Mouse (Mus musculus) heart, embryonic 13.5 days (tissue): ENCODE measurements around the gene Nelfe. TPM values are rescaled to one million over a fixed set of nuclear protein-coding genes. Genes with fewer than 3 reads are reported as not detected.
"Not testable (repeated sequence)": the region's sequence is repeated elsewhere in the genome, so short reads cannot be mapped to it uniquely, and the experiment has no call there.

Experiments used
- ATAC-seq: fragments of 200-750 bp; cut with Nextera tagmentation; 2 replicates; pipeline ENCODE4 v1.8.0; 2017; ENCODE audit warnings: moderate TSS enrichment; ENCODE audit not compliant: insufficient number of reproducible peaks, low FRiP score, low TSS enrichment; ENCODE audit errors: extremely low read depth
- H3K27ac ChIP-seq: fragments of 300-500 bp; sonication (generic); replicated peaks from 2 replicates; pipeline ENCODE4 v1.5.1; 2015; ENCODE audit warnings: moderate library complexity, mild to moderate bottlenecking, inconsistent platforms
- H3K27me3 ChIP-seq: fragments of 300-500 bp; sonication (generic); replicated peaks from 2 replicates; pipeline ENCODE4 v1.6.1; 2015; ENCODE audit warnings: mild to moderate bottlenecking, inconsistent platforms
- H3K36me3 ChIP-seq: fragments of 300-500 bp; sonication (generic); 2 replicates; pipeline ENCODE4 v1.6.1; 2015; ENCODE audit warnings: mild to moderate bottlenecking, inconsistent platforms
- H3K4me1 ChIP-seq: fragments of 300-500 bp; sonication (generic); 2 replicates; pipeline ENCODE4 v1.6.1; 2015; ENCODE audit warnings: inconsistent platforms
- H3K4me2 ChIP-seq: fragments of 300-500 bp; sonication (generic); 2 replicates; pipeline ENCODE4 v1.6.1; 2015; ENCODE audit warnings: inconsistent platforms, mild to moderate bottlenecking, moderate library complexity
- H3K4me3 ChIP-seq: fragments of 300-500 bp; sonication (generic); 2 replicates; pipeline ENCODE4 v1.5.1; 2015; ENCODE audit warnings: moderate library complexity, mild to moderate bottlenecking, inconsistent platforms
- H3K9ac ChIP-seq: fragments of 300-500 bp; sonication (generic); 2 replicates; pipeline ENCODE4 v1.6.1; 2015; ENCODE audit warnings: inconsistent platforms, mild to moderate bottlenecking, moderate library complexity
- H3K9me3 ChIP-seq: fragments of 300-500 bp; sonication (generic); 2 replicates; pipeline ENCODE4 v1.6.1; 2016; ENCODE audit warnings: inconsistent platforms
- WGBS: fragments of 180-500 bp; shearing (Covaris S2); methylation state at CpG from one replicate; pipeline ENCODE4 v1.1.7; 2015; ENCODE audit warnings: mixed read lengths; 5-methylcytosine and 5-hydroxymethylcytosine counted together
- polyA plus RNA-seq: library from polyadenylated mRNA; unstranded; fragments of >200 nt; fragmentation: Nextera tagmentation; extraction: Ambion mirVana; gene quantifications from 2 replicates; pipeline ENCODE4 v1.2.1, GENCODE M21; 2015

The Nelfe gene
- polyA plus RNA-seq, 1 experiment from 2014 or later: 68.5 TPM

- WGBS: 12% methylated on average over 42 of the region's 51 CpGs
- Histone ChIP-seq H3K9ac (peak overlapping the region; percentile 93), H3K9me3 (no peaks in the 10 kb centered on the region), H3K4me1 (peaks cover 40% of the 10 kb centered on the region), H3K4me2 (peak overlapping the region; percentile 93), H3K4me3 (peak overlapping the region; percentile 93), H3K27me3 (no peaks in the 10 kb centered on the region), H3K36me3 (peaks cover 9% of the 10 kb centered on the region), H3K27ac (peak overlapping the region; percentile 88)
- ATAC-seq: no peak
These were observed 44.8 kb downstream of the Nelfe start for GRCm38 (mm10) chr17:34894801-34895530.

DNA sequence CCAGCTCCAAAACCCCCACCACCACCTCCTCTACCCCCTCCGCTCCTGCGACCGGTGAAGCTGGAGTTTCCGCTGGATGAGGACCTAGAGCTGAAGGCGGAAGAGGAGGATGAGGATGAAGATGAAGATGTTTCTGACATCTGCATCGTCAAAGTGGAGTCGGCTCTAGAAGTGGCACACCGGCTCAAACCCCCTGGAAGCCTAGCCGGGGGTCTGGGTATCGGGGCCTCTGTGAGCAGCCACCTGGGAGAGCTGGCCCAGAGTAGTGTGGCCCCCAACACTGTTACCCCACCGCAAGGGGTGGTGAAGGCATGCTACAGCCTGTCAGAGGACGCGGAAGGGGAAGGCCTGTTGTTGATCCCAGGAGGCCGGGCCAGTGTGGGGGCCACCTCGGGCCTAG, 45.5 kb downstream of the Nelfe start:
- Histone ChIP-seq H3K4me2 (peak overlapping the region; percentile 93), H3K27me3 (no peaks in the 10 kb centered on the region), H3K9ac (peak overlapping the region; percentile 93), H3K36me3 (peaks cover 9% of the 10 kb centered on the region), H3K27ac (peak overlapping the region; percentile 88; the same call in 1 of the 2 replicates), H3K4me3 (peak overlapping the region; percentile 93), H3K4me1 (peaks cover 46% of the 10 kb centered on the region), H3K9me3 (no peaks in the 10 kb centered on the region)
- no peak for ATAC-seq
- 94% methylated on average over 15 of the region's 15 CpGs for WGBS

DNA sequence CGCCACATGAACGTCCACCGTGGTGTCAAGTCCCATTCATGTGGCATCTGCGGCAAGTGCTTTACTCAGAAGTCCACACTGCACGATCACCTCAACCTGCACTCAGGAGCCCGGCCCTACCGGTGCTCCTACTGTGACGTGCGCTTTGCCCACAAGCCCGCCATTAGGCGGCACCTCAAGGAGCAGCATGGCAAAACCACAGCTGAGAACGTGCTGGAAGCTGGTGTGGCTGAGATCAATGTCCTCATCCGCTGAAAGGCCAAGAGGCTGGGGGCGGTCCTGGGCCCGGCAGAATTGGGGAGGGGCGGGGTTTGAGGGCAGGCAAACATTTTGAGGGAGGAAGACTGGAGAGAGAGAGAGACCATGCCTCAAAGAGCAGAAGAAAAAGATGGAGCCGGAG, 46.2 kb downstream of the Nelfe start:
- H3K4me1 ChIP-seq: peaks cover 46% of the 10 kb centered on the region
- 0 out of 2 replicates have a peak overlapping the region, but pooled peaks have one; percentile 2 for H3K4me2 ChIP-seq
- WGBS: 85% methylated on average over 17 of the region's 17 CpGs
- H3K9ac ChIP-seq: no peak overlapping the region
- 0 out of 2 replicates have a peak overlapping the region, but pooled peaks have one; percentile 2 for H3K4me3 ChIP-seq
- no peak for ATAC-seq
- H3K27ac ChIP-seq: no peak overlapping the region
- no peaks in the 10 kb centered on the region for H3K9me3 ChIP-seq
- peaks cover 15% of the 10 kb centered on the region for H3K36me3 ChIP-seq
- H3K27me3 ChIP-seq: no peaks in the 10 kb centered on the region

DNA sequence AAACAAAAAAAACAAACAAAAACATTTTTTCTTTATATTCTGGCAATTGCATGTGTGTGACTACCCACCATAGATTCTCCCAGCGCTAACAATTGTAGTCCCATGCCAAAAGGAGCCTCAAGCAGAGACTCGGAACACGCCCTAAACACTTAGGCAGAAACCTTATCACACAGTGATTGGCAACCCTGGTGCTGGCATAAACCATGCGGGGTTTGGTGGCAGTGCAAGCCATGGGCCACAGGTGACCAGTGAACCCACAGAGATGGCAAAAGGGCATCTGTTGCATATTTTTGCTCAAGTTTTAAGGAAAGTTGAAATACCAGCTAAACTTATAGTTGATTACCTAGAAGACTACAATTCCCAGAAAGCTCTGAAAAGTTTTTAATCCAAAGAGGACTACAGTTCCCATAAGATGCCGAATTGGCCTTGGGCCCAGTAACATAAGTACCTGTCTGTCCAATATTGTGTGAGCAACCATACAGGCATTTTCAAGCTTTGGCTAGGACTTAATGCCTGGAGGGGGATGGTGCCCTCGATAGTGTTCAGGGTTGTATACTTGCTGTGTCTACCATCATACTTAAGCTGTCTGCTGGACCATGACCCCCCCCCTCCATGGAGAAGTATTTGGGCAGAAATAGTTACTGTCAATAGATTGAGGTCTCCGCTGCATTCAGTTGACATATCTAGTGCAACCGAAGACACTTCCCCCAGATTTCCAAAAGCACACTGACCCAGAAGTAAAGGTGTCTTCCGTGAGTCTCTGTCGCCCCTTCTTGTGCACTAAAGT, 47.4 kb downstream of the Nelfe start:
- peak overlapping the region; percentile 85 for H3K4me2 ChIP-seq
- WGBS: 11% methylated on average over 10 of the region's 10 CpGs
- H3K9me3 ChIP-seq: no peaks in the 10 kb centered on the region
- peak overlapping the region; percentile 96 for H3K27ac ChIP-seq
- peaks cover 27% of the 10 kb centered on the region for H3K36me3 ChIP-seq
- peak overlapping the region; percentile 99 for H3K9ac ChIP-seq
- ATAC-seq: no peak
- H3K27me3 ChIP-seq: no peaks in the 10 kb centered on the region
- H3K4me3 ChIP-seq: peak overlapping the region; percentile 95
- peaks cover 46% of the 10 kb centered on the region for H3K4me1 ChIP-seq

GRCm38 (mm10) chr17:34898160-34898586, 48.0 kb downstream of the Nelfe start, which contains the start of the genes C2 and Ehmt2:
C2 (minus strand) TSS chr17:34898265.
Ehmt2 (plus strand) TSS chr17:34898469.
- Histone ChIP-seq H3K27me3 (no peaks in the 10 kb centered on the region), H3K4me1 (peaks cover 46% of the 10 kb centered on the region), H3K36me3 (peaks cover 33% of the 10 kb centered on the region), H3K9me3 (no peaks in the 10 kb centered on the region), H3K27ac (peak within 1 kb of the TSS; percentile 96), H3K4me3 (peak within 1 kb of the TSS; percentile 95), H3K9ac (peak within 1 kb of the TSS; percentile 99), H3K4me2 (peak within 1 kb of the TSS; percentile 85)
- peak; percentile 16 for ATAC-seq
- 0% methylated on average over 21 of the region's 44 CpGs for WGBS

DNA sequence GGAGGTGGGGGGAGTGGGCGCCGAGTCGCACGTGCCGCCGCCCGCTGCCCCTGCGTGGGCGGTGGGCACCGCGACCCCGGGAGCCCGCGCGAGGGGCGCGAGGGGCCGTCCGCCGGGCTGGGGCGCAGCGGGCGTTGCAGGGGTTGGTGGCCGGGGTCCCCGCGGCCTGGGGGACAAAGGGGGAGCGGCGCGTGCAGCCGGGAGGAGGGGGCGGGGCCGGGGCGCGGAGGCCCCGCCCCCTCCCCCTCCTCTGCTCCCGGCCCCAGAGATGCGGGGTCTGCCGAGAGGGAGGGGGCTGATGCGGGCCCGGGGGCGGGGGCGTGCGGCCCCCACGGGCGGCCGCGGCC, 48.5 kb downstream of the Nelfe start:
- peak overlapping the region; percentile 96 for H3K27ac ChIP-seq
- H3K27me3 ChIP-seq: no peaks in the 10 kb centered on the region
- no peaks in the 10 kb centered on the region for H3K9me3 ChIP-seq
- under 1% methylated on average over 20 of the region's 47 CpGs for WGBS
- peaks cover 42% of the 10 kb centered on the region for H3K4me1 ChIP-seq
- H3K9ac ChIP-seq: peak overlapping the region; percentile 99
- ATAC-seq: no peak
- peak overlapping the region; percentile 85 for H3K4me2 ChIP-seq
- peak overlapping the region; percentile 95 for H3K4me3 ChIP-seq
- peaks cover 38% of the 10 kb centered on the region for H3K36me3 ChIP-seq

DNA sequence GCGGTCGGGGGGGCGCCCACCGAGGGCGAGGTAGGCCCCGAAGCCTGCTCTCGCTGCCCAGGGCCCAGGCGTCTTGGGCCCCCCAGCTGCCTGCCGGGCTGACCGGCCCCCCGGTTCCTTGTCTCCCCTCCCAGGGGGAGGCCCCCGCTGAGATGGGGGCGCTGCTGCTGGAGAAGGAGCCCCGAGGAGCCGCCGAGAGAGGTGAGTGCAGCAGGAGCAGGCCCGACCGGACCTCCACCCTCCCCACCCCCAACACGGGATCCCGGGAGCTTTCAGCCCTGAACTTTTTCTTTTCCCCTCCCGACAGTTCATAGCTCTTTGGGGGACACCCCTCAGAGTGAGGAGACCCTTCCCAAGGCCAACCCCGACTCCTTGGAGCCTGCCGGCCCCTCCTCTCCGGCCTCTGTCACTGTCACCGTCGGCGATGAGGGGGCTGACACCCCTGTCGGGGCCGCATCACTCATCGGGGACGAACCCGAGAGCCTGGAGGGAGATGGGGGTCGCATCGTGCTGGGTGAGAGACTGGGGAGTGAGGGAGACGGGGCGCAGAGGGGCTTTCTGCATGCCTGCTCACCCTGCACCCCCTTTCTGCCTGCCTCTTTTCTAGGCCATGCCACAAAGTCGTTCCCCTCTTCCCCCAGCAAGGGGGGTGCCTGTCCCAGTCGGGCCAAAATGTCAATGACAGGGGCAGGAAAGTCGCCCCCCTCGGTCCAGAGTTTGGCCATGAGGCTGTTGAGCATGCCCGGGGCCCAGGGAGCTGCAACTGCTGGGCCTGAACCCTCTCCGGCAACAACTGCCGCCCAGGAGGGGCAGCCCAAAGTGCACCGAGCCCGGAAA, 49.1 kb downstream of the Nelfe start:
- WGBS: under 1% methylated on average over 38 of the region's 45 CpGs
- peaks cover 39% of the 10 kb centered on the region for H3K4me1 ChIP-seq

DNA sequence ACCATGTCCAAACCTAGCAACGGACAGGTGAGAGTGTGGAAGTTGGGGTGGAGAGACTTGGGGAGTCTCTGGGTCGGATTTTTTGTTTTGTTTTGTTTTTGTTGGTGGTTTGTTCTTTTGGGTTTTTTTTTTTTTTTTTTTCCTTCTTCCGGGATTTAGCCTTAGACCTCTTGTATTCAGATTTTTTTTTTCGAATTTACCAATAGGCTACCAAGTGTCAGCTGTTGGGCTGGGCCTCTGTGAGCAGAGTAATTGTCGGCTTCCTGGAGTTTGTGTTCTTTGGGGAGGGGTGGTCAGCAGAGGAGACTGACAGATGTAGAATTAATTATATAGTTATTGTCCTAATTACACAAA, 49.7 kb downstream of the Nelfe start:
- Histone ChIP-seq H3K4me3 (peak overlapping the region; percentile 95), H3K27me3 (no peaks in the 10 kb centered on the region), H3K4me1 (peaks cover 39% of the 10 kb centered on the region), H3K9me3 (no peaks in the 10 kb centered on the region), H3K9ac (peak overlapping the region; percentile 99), H3K27ac (peak overlapping the region; percentile 96), H3K36me3 (peaks cover 50% of the 10 kb centered on the region), H3K4me2 (peak overlapping the region; percentile 85)
- no peak for ATAC-seq
- WGBS: 8% methylated on average over 5 of the region's 5 CpGs

More for the DNA sequence above, 49.1 kb downstream of the Nelfe start:
- Histone ChIP-seq H3K36me3 (peaks cover 44% of the 10 kb centered on the region), H3K9me3 (no peaks in the 10 kb centered on the region), H3K4me2 (peak overlapping the region; percentile 85), H3K27ac (peak overlapping the region; percentile 96), H3K27me3 (no peaks in the 10 kb centered on the region), H3K4me3 (peak overlapping the region; percentile 95), H3K9ac (peak overlapping the region; percentile 99)
- ATAC-seq: no peak

- H3K4me3 ChIP-seq, H3K9me3 ChIP-seq, H3K27ac ChIP-seq, H3K9ac ChIP-seq, H3K27me3 ChIP-seq, ATAC-seq, H3K4me2 ChIP-seq: not testable (repeated sequence)
- Histone ChIP-seq H3K36me3 (peaks cover 58% of the 10 kb centered on the region), H3K4me1 (peaks cover 29% of the 10 kb centered on the region)
These were observed 50.6 kb downstream of the Nelfe start for GRCm38 (mm10) chr17:34900826-34901225.

DNA sequence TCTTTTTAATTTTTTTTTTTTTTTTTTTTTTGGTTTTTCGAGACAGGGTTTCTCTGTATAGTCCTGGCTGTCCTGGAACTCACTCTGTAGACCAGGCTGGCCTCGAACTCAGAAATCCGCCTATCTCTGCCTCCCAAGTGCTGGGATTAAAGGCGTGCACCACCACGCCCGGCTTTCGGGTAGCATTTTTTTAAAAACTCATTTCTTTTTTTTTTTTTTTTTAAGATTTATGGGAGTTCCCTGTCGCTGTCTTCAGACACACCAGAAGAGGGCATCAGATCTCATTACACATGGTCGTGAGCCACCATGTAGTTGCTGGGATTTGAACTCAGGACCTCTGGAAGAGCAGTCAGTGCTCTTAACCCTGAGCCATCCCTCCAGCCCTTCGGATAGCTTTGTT, 51.8 kb downstream of the Nelfe start:
- H3K9me3 ChIP-seq, H3K4me2 ChIP-seq, H3K27ac ChIP-seq, H3K27me3 ChIP-seq, H3K4me3 ChIP-seq, ATAC-seq, H3K9ac ChIP-seq: not testable (repeated sequence)
- peaks cover 18% of the 10 kb centered on the region for H3K4me1 ChIP-seq
- WGBS: 85% methylated on average over 9 of the region's 10 CpGs
- H3K36me3 ChIP-seq: peaks cover 62% of the 10 kb centered on the region

DNA sequence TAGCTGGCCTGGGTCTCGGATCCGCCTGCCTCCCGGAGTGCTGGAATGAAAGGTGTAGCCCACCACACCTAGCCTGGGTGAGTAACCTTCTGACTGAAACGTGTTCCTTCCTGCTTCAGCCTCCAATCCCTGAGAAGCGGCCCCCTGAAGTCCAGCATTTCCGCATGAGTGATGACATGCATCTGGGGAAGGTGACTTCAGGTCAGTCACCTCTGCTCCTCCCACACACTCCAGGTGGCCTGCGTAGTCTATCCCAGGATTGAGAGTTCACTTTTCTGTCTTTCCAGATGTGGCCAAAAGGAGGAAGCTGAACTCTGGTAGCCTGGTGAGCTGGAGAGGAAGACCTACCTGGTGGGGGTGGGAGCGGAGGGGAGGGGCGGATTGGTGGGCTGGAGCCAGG, 52.7 kb downstream of the Nelfe start:
- Histone ChIP-seq H3K36me3 (peaks cover 71% of the 10 kb centered on the region), H3K4me1 (peaks cover 9% of the 10 kb centered on the region), H3K9me3 (no peaks in the 10 kb centered on the region), H3K4me2 (no peak overlapping the region), H3K27me3 (no peaks in the 10 kb centered on the region), H3K9ac (peak overlapping the region; percentile 33; the same call in 1 of the 2 replicates), H3K27ac (no peak overlapping the region), H3K4me3 (no peak overlapping the region)
- no peak for ATAC-seq
- 88% methylated on average over 9 of the region's 9 CpGs for WGBS
